Mouse (Mus musculus) R1 (cell line): ENCODE data around the gene Eral1.
A peak's percentile ranks its signal among the peaks of the same experiment; 100 is the strongest.

ENCODE experiments used
- DNase-seq: peaks from one replicate; pipeline ENCODE4 v3.0.0-alpha.2; 2018; ENCODE audit warnings: low read depth, low spot score

Gene Eral1

GRCm38 (mm10) chr11:78079961-78080921, at the start of gene Eral1:
TSS of gene Eral1 (minus strand) at chr11:78080383.
- DNase-seq = peak; percentile 94

GRCm38 (mm10) chr11:78129458-78129857, 49.3 kb upstream of the Eral1 start:
- no peak for DNase-seq

GRCm38 (mm10) chr11:78126739-78127138, 46.6 kb upstream of the Eral1 start:
- no peak for DNase-seq

- no peak for DNase-seq
These were observed 45.5 kb upstream of the Eral1 start for GRCm38 (mm10) chr11:78125691-78126090.

- DNase-seq = peak; percentile 61
These were observed 43.6 kb upstream of the Eral1 start for GRCm38 (mm10) chr11:78123782-78124181.

- no peak for DNase-seq
These were observed 42.6 kb upstream of the Eral1 start for GRCm38 (mm10) chr11:78122815-78123214.

GRCm38 (mm10) chr11:78121176-78121575, 41.0 kb upstream of the Eral1 start:
- DNase-seq = no peak

- DNase-seq = no peak
These were observed 39.7 kb upstream of the Eral1 start for GRCm38 (mm10) chr11:78119898-78120297.

- no peak for DNase-seq
These were observed 38.3 kb upstream of the Eral1 start for GRCm38 (mm10) chr11:78118467-78118866.

GRCm38 (mm10) chr11:78116146-78116410, 35.9 kb upstream of the Eral1 start:
- DNase-seq = no peak

- DNase-seq = peak; percentile 98
These were observed 35.4 kb upstream of the Eral1 start for GRCm38 (mm10) chr11:78115367-78116145.

GRCm38 (mm10) chr11:78114676-78115366, 34.6 kb upstream of the Eral1 start:
- no peak for DNase-seq

- no peak for DNase-seq
These were observed 33.4 kb upstream of the Eral1 start for GRCm38 (mm10) chr11:78113616-78114015.

GRCm38 (mm10) chr11:78104501-78104900, 24.3 kb upstream of the Eral1 start:
- no peak for DNase-seq

GRCm38 (mm10) chr11:78102958-78103747, 23.0 kb upstream of the Eral1 start:
- peak; percentile 75 for DNase-seq

GRCm38 (mm10) chr11:78102142-78102541, 22.0 kb upstream of the Eral1 start:
- no peak for DNase-seq

- no peak for DNase-seq
These were observed 20.6 kb upstream of the Eral1 start for GRCm38 (mm10) chr11:78100746-78101145.

- DNase-seq = no peak
These were observed 16.9 kb upstream of the Eral1 start for GRCm38 (mm10) chr11:78097077-78097476.

GRCm38 (mm10) chr11:78095144-78095516, 14.9 kb upstream of the Eral1 start:
- no peak for DNase-seq

- peak; percentile 90 for DNase-seq
These were observed 14.4 kb upstream of the Eral1 start, which contains the start of gene Fam222b for GRCm38 (mm10) chr11:78094504-78095143. TSS of gene Fam222b (plus strand) at chr11:78094660.

- DNase-seq = no peak
These were observed 13.9 kb upstream of the Eral1 start for GRCm38 (mm10) chr11:78094137-78094503.
